Mouse (Mus musculus) activated CD4-positive, CD25-positive, alpha-beta regulatory T cell, adult 4 months (primary cell): ENCODE data around the gene Nup210l. TPM values are rescaled to one million over a fixed set of nuclear protein-coding genes. Genes with fewer than 3 reads are reported as not detected.

ENCODE experiments used
- ATAC-seq: one replicate; pipeline ENCODE4 v1.8.0; 2017
- polyA plus RNA-seq, 2 experiments: library from polyadenylated mRNA; unstranded; fragments of 100-300 nt; shearing (Covaris generic); gene quantifications; one replicate each; pipeline ENCODE4 v1.2.1; 2017

Nup210l gene
- polyA plus RNA-seq: under 1 TPM; 0.15 to 0.37 TPM

DNA sequence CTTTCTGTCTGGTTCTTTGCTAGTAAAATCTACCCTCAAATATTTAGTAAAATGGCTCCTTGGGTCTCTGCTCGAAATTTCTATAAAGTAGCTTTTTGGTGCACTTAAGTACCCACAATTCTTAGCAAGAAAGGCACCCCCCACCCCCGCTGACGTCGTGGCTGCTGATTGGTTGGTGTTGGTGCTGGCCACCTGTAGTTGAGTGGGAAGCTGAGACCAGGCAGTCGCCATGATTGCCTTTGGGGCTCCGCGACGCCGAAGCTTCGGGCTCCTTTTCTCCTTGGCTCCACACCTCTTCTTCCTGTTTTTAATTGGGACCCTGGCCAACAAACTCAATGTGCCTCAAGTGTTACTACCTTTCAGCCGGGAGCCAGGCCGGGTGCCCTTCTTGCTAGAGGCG lies at the start of gene Nup210l:
Gene Nup210l, plus strand, starts transcription at position 195 of the 400 bp plus-strand sequence.
- ATAC-seq: no peak

DNA sequence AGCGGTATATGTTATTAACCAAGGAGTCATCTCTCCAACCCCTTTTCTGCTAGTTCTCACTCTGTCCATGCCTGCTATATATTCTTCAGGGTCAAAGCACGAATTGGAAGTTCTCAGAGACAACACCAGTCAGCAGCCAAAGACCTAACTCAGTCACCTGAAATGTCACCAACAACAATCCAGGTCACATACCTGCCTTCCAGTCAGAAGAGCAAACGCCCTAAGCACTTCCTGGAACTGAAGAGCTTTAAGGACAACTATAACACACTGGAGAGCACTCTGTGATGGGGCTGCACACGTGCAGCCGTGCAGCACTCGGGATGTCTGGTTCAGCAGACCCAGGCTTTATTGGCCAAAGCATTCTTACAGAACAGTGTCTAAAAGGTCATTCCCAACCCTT lies 42.4 kb upstream of the Nup210l start:
- ATAC-seq: no peak

DNA sequence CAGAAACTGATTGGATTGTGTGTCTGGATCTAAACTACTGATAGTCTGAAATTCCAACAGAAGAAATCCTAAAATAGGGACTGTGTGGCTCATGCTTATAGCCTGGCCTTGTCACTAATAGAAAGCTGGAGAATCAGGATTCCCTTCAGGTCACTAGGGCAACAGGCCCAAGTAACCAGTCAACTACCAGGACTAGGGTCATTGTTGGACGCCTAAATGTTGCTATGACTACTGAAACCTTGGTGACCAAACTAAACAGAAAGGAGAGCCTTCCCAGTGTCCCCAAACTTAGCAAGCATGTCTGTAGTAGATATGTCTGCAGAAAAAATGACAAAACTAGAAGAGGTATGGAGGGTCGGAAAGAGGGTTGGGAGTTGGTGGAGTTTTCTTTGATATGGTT lies 41.4 kb upstream of the Nup210l start:
- ATAC-seq: no peak

DNA sequence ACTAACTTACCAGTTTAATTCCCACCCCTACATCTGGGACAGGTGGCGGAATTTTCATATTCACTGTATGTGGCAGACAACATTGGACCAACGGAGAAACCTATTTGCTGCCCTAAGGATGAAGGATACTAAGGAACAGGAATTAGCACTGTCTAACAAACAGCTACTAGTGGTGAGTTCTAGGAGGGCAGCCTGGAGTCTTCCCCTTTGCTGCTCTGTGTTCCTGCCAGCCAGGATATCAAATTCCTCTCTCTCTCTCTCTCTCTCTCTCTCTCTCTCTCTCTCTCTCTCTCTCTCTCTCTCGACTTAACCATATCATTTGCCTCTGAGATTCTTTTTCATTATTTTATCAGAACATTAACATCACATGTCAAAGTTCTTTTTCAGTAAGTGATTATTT lies 39.5 kb upstream of the Nup210l start:
- ATAC-seq: no peak

DNA sequence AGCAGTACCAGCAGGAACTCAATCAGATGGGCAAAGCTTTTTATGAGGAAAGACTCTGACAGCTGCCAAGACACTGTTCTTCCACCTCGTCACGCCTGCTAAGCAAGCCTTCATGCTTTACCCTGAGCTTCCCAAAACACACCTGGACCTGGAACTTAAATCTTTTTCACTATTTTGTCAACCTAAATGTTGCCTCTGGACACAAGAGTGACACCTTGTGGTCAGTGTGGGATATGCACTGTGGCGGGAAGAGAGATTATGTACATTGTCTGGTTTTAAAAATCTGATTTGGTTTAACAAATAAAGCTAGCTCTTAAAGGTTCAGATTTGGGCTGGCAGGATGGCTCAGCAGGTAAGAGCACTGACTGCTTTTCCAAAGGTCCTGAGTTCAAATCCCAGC lies 38.4 kb upstream of the Nup210l start:
- ATAC-seq: no peak

DNA sequence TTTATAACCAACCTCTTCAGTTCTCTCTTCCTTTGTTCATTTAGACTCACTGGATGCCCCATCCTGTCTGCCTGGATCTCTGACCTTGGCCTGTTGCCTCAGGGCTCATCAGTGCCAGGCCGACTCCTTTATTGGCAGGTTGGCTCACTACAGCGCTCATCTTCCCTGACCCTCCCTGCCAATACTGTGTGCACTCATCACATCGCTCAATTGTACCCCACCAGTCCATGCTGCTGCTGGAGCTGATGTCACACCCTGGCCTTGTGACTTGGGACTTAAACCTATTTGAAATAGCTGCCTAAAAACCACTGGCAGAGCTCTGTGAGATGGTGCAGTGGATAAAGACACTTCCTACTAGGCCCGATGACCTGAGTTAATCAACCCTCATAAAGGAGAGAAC lies 36.1 kb upstream of the Nup210l start:
- no peak for ATAC-seq

DNA sequence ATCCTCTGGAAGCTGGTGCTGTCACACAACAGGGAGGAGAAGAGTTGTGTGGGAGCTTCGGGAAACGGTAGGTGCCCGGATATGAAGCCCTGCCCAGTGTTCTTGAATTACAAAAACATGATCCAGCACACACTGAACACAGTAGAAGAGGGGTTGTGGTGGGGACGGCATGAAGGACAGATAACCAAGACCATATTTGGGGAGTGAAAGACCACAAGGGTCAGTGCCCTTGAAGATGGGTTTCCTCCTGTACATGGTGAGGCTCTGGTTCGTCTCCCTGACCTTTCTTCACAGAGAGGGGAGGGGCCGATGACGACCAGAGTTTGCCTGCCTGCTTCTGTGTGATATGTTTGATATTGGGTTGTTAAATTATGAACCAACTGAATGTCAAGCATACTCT lies 34.2 kb upstream of the Nup210l start:
- no peak for ATAC-seq

DNA sequence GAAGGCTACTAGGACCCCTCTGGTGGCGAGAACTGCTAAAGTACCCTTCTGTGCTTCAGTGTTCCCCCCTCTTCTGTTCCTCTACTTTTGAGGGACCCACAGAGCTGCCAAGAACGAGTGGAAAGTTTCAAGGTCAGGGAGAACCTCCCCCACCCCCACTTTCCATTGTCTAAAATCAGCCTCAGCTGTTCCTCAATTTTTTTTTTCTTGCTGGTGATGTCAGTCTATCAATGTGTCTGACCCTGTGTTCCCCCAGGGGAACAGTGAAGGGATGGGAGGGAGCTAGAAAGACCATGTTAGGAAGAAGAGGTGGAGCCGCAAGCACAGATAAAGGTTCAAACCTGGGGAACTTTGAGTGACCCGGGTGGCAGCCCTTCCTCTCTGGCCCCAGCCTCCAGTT lies 31.6 kb upstream of the Nup210l start, which contains the start of gene Tpm3:
Gene Tpm3, plus strand, starts transcription at position 356 of the 400 bp plus-strand sequence.
- no peak for ATAC-seq

DNA sequence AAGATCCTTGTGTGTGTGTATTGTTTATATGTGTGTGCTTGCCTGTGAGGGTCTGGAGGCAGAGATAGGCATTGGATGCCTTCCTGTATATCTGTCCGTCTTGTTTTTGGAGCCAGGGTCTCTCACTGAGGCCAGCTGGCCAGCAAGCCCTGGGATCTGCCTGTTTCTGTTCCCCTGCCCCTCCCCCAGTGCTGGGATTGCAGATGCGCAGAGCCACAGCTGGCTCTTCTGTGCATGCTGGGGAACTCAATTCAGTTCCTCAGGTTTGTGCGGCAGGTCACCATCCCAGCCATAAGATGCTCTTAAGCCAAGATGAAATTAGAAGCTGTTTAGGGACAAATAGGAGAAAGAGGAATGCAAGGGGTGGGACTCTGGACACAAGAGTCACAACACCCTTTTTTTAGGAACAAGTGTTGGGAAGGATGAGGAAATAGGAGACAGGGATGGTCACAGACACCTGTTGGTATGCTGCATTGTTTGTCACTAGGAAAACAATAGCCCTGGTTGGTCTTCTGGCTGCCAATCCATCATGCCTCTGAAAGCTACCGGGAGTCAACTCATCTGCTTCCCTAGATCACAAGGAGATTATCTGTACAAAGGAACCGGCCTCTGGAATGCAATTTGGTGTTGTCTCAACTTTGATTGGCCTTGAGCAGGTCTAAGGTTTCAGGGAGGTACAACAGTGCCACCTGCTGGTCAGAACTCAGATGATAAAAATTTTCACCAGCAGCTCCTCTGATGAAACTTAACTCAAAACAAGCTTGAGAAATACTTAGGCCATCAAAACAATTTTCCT lies 26.8 kb upstream of the Nup210l start:
- ATAC-seq: no peak

DNA sequence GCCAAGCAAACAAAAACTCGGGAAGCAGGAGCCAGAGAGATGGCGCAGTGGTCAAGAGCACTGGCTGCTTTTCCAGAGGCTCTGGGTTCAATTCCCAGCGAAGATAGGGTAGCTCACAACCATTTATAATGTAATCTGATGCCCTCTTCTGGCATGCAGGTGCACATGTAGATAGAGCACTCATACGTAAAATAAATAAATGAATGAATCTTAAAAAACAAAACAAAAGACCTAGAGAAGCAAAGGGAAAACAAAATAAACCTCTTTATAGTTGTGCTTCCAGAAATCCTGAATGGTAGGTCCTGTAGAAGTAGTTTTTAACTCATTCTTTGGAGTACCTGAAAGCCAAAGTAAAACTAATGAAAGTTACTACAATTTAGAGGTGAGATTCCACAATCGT lies 25.7 kb upstream of the Nup210l start:
- no peak for ATAC-seq

DNA sequence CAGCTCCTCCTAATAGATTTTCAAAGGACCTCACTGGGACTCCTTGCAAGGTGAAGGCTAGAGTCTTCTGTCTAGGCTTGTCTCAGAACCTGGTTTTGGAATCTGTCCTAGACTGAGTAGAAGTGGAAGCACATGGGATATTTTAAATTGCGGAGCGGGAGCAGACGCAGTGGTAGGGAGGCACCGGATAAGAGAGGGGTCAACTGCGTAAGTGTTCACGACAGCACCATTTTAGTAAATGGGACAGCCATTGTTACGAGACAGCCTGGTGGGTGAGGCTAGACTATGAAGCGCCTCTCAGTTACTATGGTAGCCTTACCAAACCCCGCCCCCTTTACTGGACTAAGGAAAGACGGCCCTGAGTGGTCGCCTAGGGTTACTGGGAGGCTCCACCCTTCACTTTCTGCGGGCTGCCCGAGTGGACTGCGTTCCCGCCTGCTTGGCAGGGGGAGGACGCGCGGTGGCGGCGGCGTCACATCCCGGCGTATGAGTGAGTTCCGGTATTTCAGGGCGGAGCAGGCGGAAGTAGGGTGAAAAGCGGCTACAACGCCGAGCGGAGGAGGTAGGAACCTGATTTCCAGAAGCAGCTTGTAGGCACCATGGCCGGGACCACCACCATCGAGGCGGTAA lies 24.7 kb upstream of the Nup210l start:
- peak; percentile 63 for ATAC-seq

DNA sequence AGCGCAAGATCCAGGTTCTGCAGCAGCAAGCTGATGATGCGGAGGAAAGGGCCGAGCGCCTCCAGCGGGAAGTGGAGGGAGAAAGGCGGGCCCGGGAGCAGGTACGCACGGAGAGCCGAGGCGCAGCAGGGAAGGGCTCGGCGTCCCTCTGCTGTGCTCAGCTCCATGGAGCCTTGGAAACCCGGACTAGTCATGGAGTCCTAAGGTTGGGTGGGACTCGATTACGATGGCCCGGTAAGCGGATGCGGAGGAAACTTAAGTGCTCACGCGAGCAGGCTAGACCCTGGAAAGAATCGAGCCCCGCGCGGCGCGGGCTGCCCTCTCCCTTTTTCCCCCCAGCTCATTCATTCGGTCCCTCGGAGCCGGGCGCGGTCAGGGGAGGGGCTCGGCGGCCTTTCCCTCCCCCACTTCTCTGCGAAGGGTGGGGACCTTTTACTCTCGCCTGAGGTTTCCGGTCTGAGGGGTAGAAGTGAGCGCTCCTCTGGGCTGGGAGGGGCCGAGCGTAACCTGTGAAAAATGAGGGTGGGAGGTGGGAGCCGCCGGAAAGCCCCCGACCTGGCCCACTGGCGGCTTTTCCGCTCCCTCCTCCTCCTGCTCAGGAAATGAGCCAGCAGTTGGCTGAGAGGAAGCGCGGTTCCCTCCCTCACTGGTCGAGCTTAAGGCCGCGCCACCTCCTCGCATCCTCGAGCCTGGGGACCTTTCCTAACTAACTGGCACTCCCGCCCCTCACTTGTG lies 24.0 kb upstream of the Nup210l start:
- ATAC-seq: peak; percentile 78

DNA sequence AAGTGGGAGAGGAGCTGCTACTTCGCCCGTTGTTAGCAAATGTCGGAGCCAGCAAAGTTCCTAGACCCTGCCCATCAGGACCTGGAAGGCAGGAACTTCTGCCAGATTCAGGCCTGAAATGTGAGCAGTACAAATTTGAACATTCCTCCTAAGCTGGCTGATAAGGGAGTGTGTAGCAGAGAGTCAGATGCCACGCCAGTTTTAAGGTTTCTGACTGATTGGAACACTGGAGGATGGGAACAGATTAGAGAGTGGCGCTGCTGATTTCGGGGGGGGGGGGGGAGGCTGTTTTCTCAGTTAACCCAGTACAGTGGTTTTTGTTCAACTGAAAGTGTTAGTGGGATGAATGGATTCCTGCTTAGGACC lies 23.5 kb upstream of the Nup210l start:
- no peak for ATAC-seq

DNA sequence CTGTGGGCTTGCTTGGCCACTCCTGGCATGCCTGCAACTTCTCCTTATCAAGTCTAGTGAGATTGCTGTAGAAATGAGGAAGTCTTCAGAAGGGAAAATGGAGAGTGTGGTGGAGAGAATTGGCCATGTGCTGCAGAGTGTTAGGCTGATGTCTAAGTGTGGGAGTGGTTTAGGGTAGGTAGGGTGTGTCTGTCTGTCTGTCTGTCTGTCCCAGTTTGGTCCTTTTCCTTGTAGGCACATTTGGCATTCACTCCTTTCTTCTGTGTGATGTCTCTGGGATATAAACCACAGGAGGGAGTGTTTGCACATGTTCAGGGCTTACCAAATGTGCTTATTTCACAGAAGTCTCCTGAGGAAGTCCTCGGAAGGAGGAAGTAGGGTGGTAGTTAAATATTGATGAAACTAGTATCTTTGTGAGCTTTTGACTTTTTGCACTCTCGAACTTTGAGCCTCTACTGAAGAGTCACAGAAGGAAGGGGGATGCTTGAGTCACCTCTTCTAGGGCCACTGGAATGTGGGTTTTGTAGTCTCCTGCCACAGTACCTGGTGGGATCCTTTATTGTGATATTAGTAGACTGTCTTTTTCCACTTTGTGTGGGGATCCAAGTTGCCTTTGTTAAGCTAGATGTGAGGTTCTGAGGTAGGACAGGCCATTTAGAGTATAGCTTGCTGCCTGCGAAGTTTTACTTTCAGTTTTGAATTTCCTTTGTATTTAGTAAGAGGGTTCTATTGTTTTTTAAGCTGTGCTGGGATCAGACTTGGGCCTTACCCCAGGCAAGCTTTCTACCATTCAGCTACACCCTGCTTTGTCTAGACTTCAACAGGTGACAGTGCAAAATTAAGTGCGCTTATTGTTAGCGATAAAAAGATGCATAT lies 22.3 kb upstream of the Nup210l start:
- no peak for ATAC-seq

DNA sequence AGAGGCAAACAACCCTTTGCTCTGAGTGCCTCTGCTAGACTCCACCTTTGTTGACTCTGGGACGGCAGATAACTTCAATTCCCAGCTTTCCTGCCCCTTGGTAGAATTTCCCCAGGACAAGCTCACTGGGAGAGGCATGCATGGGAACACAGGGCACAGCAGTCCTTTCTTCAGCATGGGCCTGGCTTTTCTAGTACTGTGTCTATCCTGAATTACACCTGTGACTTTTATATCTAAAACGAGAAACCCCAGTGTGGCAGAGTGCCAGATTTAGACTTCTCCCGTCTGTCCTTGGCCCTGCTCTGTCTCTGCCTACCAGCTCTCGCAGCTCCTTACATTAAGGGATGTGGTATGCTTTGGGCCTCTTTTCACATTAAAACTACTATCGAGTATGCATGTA lies 20.9 kb upstream of the Nup210l start:
- no peak for ATAC-seq

DNA sequence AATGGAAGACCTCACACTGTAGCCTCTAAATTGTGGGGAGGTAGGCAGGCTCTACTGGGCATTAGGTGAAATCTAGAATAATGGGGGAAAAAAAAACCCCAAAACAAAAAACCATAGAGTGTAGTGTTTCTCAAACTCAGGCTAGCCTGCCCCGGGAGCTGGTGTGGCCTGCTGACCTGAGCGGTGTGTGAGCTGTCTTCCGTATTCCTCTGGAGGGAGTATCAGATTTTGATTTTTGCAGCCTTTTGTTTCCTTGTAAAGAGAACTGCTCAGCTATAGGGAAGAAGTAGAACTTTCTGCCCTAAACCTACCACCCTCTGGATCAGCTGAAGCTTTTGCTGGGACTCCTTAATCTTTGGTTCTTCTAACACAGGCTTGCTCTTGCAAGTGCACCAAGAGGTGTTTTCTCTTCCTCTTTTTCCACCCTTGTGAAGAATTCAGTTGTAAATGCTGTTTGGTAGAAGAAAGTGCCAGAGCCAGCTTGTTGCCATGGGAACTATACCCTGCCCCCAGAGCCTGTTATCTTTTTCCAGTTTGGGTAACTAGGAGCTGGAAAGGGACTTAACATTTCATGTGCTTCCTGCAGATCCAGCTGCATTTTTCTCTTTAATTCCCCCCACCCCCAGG lies 20.1 kb upstream of the Nup210l start:
- ATAC-seq: no peak

DNA sequence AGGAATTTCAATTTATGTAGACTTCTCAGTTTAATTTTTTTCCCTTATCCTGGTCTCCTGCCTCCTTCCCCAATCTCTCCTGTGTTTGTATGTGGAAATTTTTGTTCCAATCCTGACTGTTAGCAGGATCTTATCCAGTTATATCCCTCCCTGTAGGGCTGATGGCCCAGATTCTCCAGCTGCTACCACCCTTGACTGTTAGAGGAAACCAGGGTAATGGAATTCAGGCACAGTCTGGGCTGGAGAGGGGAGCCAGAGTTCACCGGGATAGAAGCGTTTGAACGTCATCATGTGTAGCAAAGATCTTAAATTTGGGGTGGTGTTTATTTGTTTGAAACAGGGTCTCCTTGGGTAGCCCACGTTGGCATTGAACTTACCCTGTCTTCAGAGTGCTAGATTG lies 19.1 kb upstream of the Nup210l start:
- no peak for ATAC-seq

DNA sequence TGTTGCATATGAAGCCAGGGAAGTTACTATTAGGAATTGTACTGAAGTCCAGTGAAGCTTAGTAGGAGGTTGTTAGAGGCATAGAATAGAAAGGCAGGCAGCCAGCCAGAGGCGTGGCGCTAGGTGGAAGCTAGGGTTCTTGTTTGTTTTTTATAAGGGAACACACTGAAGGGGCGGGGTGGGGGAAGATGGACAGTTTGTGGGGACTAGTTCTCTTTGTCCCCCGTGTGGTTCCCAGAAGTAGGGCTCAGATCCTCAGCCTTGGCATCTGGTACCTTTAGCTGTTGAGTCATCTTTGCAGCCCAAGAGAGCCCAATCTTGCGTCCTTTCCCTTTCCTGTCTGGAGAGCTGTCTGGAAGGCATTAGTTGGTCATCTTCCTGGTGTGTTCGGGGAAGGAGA lies 18.7 kb upstream of the Nup210l start:
- no peak for ATAC-seq

DNA sequence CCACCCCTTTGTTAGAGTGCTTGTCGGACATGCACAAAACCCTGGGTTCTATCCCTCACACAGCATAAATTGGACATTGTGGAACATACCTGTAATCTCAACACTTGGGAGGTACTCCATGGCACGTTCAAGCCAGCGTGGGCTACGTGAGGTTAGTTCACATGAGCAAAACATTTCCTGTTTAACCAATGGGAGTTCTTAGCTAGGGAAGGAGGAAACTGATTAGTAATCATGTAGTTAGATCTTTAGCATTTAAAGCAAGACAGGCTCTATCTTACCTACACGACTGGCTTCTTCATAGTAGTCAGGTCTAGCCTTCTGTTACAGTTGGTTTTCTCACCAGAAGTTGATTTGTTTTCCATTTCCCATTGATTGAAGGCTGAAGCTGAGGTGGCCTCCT lies 17.9 kb upstream of the Nup210l start:
- peak; percentile 27 for ATAC-seq

DNA sequence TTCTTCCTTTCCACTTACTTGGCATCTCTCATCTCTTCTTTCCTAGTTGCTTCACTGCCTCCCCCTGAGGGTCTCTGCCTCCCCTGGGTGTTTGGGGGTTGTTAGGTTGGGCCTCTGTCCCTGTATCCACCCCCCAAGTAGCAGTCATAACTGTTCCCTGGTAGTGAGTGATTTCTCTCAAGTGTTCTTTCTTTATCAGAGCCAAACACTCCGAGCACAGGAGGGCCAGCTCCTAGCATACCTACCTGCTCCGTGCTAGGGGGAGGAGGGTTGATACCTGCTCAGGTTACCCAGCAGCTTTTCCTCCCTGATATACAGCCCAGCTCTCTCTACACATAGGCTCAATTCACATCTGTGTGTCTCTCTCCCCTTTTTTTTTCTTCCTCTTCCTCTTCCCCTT lies 15.3 kb upstream of the Nup210l start:
- no peak for ATAC-seq

DNA sequence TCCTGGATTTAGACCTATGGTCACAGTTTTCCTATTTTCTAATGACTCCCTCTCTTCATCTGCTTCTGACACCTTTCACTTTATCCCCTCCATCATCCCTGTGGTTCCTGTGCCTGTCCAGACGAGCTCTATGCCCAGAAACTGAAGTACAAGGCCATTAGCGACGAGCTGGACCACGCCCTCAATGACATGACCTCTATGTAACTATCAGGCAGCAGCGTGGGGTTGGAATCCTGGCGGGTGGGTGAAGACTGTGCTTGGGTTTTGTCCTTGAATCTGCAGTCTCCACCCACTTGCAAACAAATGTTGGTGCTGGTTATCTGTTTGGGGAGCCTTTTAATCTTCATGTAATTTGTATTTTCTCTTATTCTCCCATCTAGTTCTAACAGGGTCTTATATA lies 13.0 kb upstream of the Nup210l start:
- no peak for ATAC-seq

DNA sequence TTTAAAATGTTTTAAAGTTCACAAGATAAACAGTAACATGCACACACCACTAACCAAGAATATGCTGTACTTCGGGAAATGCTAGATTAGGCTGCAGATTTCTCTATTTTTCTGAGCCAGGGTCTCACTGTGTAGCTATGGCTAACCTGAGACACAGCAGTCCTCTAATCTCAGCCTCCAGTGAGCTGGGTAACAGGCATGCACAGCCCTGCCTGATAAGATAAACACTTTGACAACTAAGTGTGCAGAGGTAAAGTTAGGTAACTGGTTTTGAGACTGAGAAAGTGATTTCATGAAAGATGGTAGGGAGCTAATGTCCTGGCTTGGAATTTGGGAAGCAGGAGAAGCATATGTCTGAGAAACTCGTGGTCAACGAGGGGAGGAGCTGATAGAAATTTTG lies 9.5 kb upstream of the Nup210l start:
- ATAC-seq: no peak
